Mouse (Mus musculus): ENCODE measurements around the gene C330021F23Rik.

DNA sequence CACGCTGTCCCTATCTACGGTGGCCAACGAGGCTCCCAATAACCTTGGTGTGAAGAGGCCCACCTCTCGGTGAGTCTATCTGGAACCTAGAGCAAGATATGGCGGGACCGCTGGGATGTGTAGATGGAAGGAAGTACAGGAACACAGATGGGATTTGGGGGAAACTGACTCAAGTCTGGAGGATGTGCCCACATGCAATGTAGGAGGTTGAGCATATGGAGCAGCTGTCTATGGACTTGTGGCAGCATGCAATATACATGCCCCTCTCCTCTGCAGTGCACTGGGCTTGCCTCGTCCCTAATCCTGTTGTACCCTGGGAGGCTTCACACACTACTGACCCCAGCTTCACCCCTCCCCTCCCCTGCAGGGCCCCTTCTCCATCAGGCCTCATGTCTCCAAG lies 40.0 kb downstream of the C330021F23Rik start:
- no peak for TF ChIP-seq CTCF (IDR thresholded peaks at IDR 0.05; ENCODE audit: insufficient read depth, low read length)
- no peak for TF ChIP-seq POLR2A (IDR thresholded peaks at IDR 0.05; ENCODE audit: borderline replicate concordance, extremely low read depth, low read depth, low read length)

Data from lung, adult 2 months (tissue).